Mouse (Mus musculus) c-Kit-positive CD71-negative TER-119-negative erythroid progenitor cells, embryonic 14.5 days (primary cell): ENCODE measurements around the gene Slx.
"Not testable (repeated sequence)": the region's sequence is repeated elsewhere in the genome, so short reads cannot be mapped to it uniquely, and the experiment has no call there.

Experiments
- DNase-seq: peaks from one replicate; pipeline ENCODE4 v3.0.0-alpha.2; 2013; ENCODE audit warnings: low read depth

The Slx gene

GRCm38 (mm10) chrX:26545465-26545864 is at the start of gene Slx:
Gene Slx, minus strand, starts transcription at chrX:26545565.
- DNase-seq = not testable (repeated sequence)
